11 mouse cellular contexts compared by ENCODE assay signal in genomic region chr3:21563454-21563853, GRCm38 (mm10).
DNase-seq lines count a peak whose midpoint lies in the region; ATAC-seq lines count a peak whose summit lies in the region.
"Had no signal": no experiment of that assay in that cellular context is flagged by ENCODE, and none has a peak within 500 bp of the region (broad histone marks: within the 10 kb centered on the region; RNA-seq: fewer than 3 reads in every experiment).

No protein-coding gene starts in this region.

- no peak for ATAC-seq in heart, embryonic 12.5 days (ENCODE audit: insufficient number of reproducible peaks, low FRiP score)
- peak; percentile 75 for ATAC-seq in CD4-positive, CD25-positive, alpha-beta regulatory T cell, adult 4 months
- ATAC-seq in lung, embryonic 16.5 days (ENCODE audit: low read depth) = peak; percentile 25; the same call in 1 of the 2 replicates

- 60% methylated on average over 3 of the region's 3 CpGs for WGBS in heart, embryonic 12.5 days
- 34% methylated on average over 3 of the region's 3 CpGs for WGBS in lung, embryonic 16.5 days

- no peak overlapping the region for H3K4me3 ChIP-seq in heart, embryonic 12.5 days
- no peak overlapping the region for H3K4me3 ChIP-seq in lung, embryonic 16.5 days (ENCODE audit: low read length)
- H3K4me3 ChIP-seq: neural tube, embryonic 13.5 days had no signal

- H3K4me2 ChIP-seq in heart, embryonic 12.5 days = no peak overlapping the region
- no peak overlapping the region for H3K4me2 ChIP-seq in lung, embryonic 16.5 days (ENCODE audit: low read depth, low read length)
- H3K4me2 ChIP-seq: liver, embryonic 11.5 days; neural tube, embryonic 13.5 days had no signal

- H3K9ac ChIP-seq in heart, embryonic 12.5 days = no peak overlapping the region
- H3K9ac ChIP-seq in lung, embryonic 16.5 days (ENCODE audit: low read length) = no peak overlapping the region
- H3K9ac ChIP-seq: neural tube, embryonic 13.5 days had no signal

- H3K36me3 ChIP-seq in heart, embryonic 12.5 days = no peaks in the 10 kb centered on the region
- no peaks in the 10 kb centered on the region for H3K36me3 ChIP-seq in lung, embryonic 16.5 days (ENCODE audit: control insufficient read depth, insufficient read depth, low read length)
- H3K36me3 ChIP-seq: G1E; neural tube, embryonic 13.5 days had no signal

- peaks cover 24% of the 10 kb centered on the region for H3K4me1 ChIP-seq in heart, embryonic 12.5 days (replicated peaks)
- peaks cover 14% of the 10 kb centered on the region; the same call in 1 of the 2 replicates for H3K4me1 ChIP-seq in lung, embryonic 16.5 days (replicated peaks; ENCODE audit: control insufficient read depth, insufficient read depth, low read length)

- DNase-seq in heart, adult 11 months = peak; percentile 89
- peak; percentile 59 for DNase-seq in gonadal fat pad, adult 2 months (ENCODE audit: low read depth)
- no peak for DNase-seq in cerebellum, adult 11 months
- DNase-seq in urinary bladder, postnatal 25 days (ENCODE audit: low spot score) = no peak
- DNase-seq in adrenal gland, postnatal 10 days = no peak

- no peaks in the 10 kb centered on the region for H3K9me3 ChIP-seq in heart, embryonic 12.5 days (replicated peaks)
- H3K9me3 ChIP-seq in lung, embryonic 16.5 days (ENCODE audit: control insufficient read depth, low read length) = no peaks in the 10 kb centered on the region
- H3K9me3 ChIP-seq: G1E; neural tube, embryonic 13.5 days had no signal

- no peak overlapping the region for H3K27ac ChIP-seq in heart, embryonic 12.5 days (ENCODE audit: poor library complexity, severe bottlenecking)
- 0 out of 2 replicates have a peak overlapping the region, but pooled peaks have one; percentile 42 for H3K27ac ChIP-seq in lung, embryonic 16.5 days (ENCODE audit: low read length)

- no peaks in the 10 kb centered on the region for H3K27me3 ChIP-seq in heart, embryonic 12.5 days (replicated peaks)
- no peaks in the 10 kb centered on the region for H3K27me3 ChIP-seq in lung, embryonic 16.5 days (ENCODE audit: control insufficient read depth, insufficient read depth, low read depth, low read length)
- H3K27me3 ChIP-seq: neural tube, embryonic 13.5 days had no signal

Comparison
In these comparisons a context has a peak if more than half of its experiments do, and no peak if none do; other contexts are left out.
1. DNase-seq: peak in heart, adult 11 months (single experiment) and gonadal fat pad, adult 2 months (single experiment); none in cerebellum, adult 11 months (single experiment), urinary bladder, postnatal 25 days (single experiment) and adrenal gland, postnatal 10 days (single experiment).